Mouse (Mus musculus) kidney, adult 2 months (tissue): ENCODE data around the gene Galnt7. TPM values are rescaled to one million over a fixed set of nuclear protein-coding genes. Genes with fewer than 3 reads are reported as not detected.

Source experiments
- DNase-seq: peaks from one replicate; pipeline ENCODE4 v3.0.0; 2021
- H3K27ac ChIP-seq: fragments of 200-500 bp; 2 replicates; pipeline ENCODE4 v1.5.1; 2012; ENCODE audit warnings: low read depth, low read length, control low read depth, inconsistent platforms; ENCODE audit not compliant: insufficient read depth
- H3K27me3 ChIP-seq: fragments of 200-500 bp; replicated peaks from 2 replicates; pipeline ENCODE4 v1.6.1; 2012; ENCODE audit warnings: mild to moderate bottlenecking, moderate library complexity, low read length, inconsistent platforms; ENCODE audit not compliant: control insufficient read depth, insufficient read depth
- H3K36me3 ChIP-seq: fragments of 200-500 bp; 2 replicates; pipeline ENCODE4 v1.6.1; 2012; ENCODE audit warnings: mild to moderate bottlenecking, moderate library complexity, low read length, inconsistent platforms; ENCODE audit not compliant: control insufficient read depth, insufficient read depth
- H3K4me1 ChIP-seq: fragments of 200-500 bp; 2 replicates; pipeline ENCODE4 v1.6.1; 2011; ENCODE audit warnings: low read length; ENCODE audit not compliant: control insufficient read depth, insufficient read depth
- H3K4me3 ChIP-seq: fragments of 200-500 bp; 2 replicates; pipeline ENCODE4 v1.5.1; 2011; ENCODE audit warnings: mild to moderate bottlenecking, low read depth, low read length, control low read depth; ENCODE audit not compliant: insufficient read depth
- CTCF ChIP-seq: fragments of 200-500 bp; conservative IDR thresholded peaks from 2 replicates; pipeline ENCODE4 v1.5.1; 2011; ENCODE audit warnings: low read depth, mild to moderate bottlenecking, control low read depth, low read length, moderate library complexity, mixed read lengths; ENCODE audit not compliant: insufficient read depth, insufficient read length
- POLR2A ChIP-seq: fragments of 200-500 bp; IDR thresholded peaks from one replicate; pipeline ENCODE4 v1.6.1; 2011; ENCODE audit warnings: low read depth, low read length, control low read depth
- WGBS: fragments of 180-500 bp; shearing (Covaris S2); methylation state at CpG from one replicate; pipeline ENCODE4 v1.1.7; 2018; 5-methylcytosine and 5-hydroxymethylcytosine counted together
- polyA plus RNA-seq: library from polyadenylated mRNA; depleted of rRNA; stranded (reverse); fragments of >200 nt; gene quantifications from 2 replicates; pipeline ENCODE4 v1.2.3, GENCODE M21; 2012

The Galnt7 gene
- polyA plus RNA-seq, 1 experiment: 2.7 TPM

DNA sequence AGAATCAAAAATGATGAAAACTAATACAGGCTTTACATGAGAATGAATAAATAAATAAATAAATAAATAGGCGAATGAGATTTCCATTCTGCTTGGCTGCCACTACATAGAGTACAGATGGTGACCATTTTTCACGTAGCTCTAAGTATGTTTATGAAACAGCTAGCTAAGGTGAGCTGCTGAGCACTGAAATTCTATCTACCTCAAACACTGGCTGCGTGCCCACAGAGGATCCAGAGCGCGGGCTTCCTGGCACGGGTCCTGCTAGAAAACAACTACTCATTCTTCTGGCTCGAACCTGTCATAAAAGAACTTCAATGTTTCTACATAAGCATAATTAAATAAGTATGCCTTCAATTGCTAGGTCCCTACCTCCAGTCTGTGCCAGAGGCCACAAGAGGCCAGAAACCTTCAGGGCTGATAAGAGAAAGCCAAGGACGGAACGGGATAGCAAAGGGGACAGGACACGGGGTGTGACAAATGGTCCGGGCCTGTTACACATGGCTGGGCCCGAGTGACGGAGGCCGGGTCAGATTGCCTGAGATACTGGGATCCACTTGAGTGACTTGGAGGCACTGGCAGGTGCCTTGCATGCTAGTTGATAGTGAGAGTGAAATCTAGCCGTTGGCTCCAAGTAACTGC is 37.7 kb downstream of the Galnt7 start:
- Histone ChIP-seq H3K36me3 (no peaks in the 10 kb centered on the region), H3K27me3 (no peaks in the 10 kb centered on the region), H3K27ac (no peak overlapping the region), H3K4me3 (no peak overlapping the region), H3K4me1 (peaks cover 2% of the 10 kb centered on the region; the same call in 1 of the 2 replicates)
- peak; percentile 70 for DNase-seq
- no peak for TF ChIP-seq POLR2A
- TF ChIP-seq CTCF: no peak
- WGBS: 24% methylated on average over 15 of the region's 15 CpGs

DNA sequence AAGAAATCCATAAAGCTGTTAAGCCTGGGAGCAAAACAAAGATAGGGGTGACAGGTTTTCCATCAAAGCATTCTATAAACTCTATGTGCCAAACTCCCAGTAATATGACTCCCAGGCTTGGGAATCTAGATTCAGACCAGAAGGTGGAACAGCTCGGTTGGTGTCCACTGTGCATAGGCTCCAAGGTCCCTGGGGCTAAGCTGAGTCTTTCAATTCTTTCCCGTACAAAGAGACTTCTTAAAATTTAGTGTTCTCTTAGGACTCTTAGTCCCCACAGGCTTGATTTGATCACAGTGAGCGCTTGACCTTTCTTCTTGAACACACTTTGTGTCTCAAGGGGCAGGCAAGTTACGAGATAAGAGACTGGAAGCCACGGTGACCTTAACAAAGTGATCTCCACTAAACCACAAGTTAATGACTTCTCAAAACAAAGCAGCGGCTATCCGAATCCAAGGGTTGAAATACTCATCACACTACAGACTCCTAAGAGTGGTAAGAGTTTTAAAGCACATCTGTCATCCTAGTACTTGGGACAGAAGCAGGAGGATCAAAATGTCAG is 41.3 kb downstream of the Galnt7 start:
- WGBS: 49% methylated on average over 7 of the region's 7 CpGs
- no peak overlapping the region for H3K4me3 ChIP-seq
- H3K27ac ChIP-seq: no peak overlapping the region
- no peaks in the 10 kb centered on the region for H3K36me3 ChIP-seq
- H3K27me3 ChIP-seq: no peaks in the 10 kb centered on the region
- TF ChIP-seq POLR2A (no peak), CTCF (no peak)
- DNase-seq: peak; percentile 46
- H3K4me1 ChIP-seq: peaks cover 2% of the 10 kb centered on the region; the same call in 1 of the 2 replicates

DNA sequence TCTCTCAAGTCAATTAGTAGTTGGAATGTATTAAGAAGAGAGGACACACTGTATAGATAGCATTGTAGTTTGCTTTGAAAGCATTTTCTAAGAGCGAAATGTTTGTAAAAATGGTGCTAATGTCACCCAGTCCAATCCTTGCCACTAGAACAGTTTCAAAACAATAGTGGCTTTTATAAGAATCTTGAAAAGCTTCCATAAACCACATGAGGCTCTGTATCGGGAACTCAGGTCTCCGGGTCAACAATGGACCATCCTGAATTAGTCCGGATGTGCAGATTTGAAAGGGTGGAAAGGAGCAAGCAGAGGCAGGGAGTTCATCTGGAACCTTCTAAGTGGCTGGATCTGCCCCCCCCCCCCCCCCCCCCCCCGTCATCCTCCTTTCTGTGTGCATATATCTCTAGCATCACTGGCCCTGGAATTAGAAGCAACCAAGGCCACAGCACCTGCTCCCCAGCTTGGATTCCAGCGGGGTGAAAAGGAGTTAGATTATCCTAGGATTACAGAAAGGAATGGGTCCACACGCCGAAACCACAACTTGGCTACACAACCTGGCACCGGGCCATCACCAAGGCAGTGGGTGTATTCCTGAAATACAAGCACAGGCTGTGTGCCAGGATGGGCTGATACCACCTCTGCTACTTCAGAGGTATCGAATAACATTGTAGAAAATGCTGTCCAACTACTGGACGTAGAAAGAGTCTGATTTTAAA is 42.0 kb downstream of the Galnt7 start:
- WGBS: 48% methylated on average over 11 of the region's 11 CpGs
- TF ChIP-seq CTCF (no peak), POLR2A (no peak)
- H3K27ac ChIP-seq: no peak overlapping the region
- H3K4me3 ChIP-seq: no peak overlapping the region
- no peaks in the 10 kb centered on the region for H3K27me3 ChIP-seq
- H3K4me1 ChIP-seq: peaks cover under 1% of the 10 kb centered on the region; the same call in 1 of the 2 replicates
- peak; percentile 36 for DNase-seq
- no peaks in the 10 kb centered on the region for H3K36me3 ChIP-seq

DNA sequence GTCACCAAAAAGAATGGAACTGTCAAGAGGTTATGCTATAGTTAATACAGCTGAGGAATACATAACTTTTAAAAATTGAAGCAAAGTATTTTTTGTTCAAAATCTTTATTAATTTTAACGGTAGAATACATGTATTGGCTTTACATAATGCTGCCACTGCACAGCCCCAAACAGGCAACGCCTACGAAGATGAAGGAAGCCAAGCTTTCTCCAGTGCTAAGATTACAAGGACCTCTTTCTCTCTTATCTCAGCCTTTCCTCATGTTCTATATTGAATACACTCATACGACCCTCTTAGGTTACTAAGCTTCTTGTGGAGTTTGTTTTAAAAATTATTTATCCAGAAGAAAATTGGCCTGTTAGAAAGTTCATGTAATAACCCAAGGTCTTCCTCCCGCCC is 50.3 kb downstream of the Galnt7 start:
- no peak for DNase-seq
- no peak overlapping the region for H3K4me3 ChIP-seq
- no peaks in the 10 kb centered on the region for H3K36me3 ChIP-seq
- H3K27me3 ChIP-seq: no peaks in the 10 kb centered on the region
- WGBS: 84% methylated on average over 5 of the region's 5 CpGs
- TF ChIP-seq POLR2A (no peak), CTCF (no peak)
- H3K27ac ChIP-seq: no peak overlapping the region
- H3K4me1 ChIP-seq: no peaks in the 10 kb centered on the region

DNA sequence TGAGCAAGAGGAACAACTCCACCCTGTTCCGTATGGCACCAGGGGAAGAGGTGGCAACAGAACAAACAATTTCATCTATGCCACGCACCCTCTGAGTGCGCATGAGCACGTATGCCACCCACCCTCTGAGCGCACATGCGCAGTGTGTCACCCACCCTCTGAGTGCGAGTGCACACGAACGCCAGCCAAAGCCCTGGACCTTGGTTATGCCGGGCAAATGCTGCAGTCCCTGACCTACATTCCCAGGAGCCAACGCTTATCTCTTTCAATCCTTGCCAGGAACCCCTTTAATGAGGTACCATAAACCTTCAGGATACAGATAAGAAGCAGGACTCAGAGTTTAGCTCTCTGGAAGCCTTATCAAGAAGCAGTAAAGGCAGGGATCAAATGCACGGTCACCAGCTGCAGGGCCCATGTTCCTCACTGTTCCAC is 50.8 kb downstream of the Galnt7 start:
- Histone ChIP-seq H3K27me3 (no peaks in the 10 kb centered on the region), H3K4me1 (peaks cover 2% of the 10 kb centered on the region; the same call in 1 of the 2 replicates), H3K36me3 (no peaks in the 10 kb centered on the region), H3K27ac (no peak overlapping the region), H3K4me3 (no peak overlapping the region)
- DNase-seq: no peak
- WGBS: 88% methylated on average over 12 of the region's 12 CpGs
- TF ChIP-seq CTCF (no peak), POLR2A (no peak)

DNA sequence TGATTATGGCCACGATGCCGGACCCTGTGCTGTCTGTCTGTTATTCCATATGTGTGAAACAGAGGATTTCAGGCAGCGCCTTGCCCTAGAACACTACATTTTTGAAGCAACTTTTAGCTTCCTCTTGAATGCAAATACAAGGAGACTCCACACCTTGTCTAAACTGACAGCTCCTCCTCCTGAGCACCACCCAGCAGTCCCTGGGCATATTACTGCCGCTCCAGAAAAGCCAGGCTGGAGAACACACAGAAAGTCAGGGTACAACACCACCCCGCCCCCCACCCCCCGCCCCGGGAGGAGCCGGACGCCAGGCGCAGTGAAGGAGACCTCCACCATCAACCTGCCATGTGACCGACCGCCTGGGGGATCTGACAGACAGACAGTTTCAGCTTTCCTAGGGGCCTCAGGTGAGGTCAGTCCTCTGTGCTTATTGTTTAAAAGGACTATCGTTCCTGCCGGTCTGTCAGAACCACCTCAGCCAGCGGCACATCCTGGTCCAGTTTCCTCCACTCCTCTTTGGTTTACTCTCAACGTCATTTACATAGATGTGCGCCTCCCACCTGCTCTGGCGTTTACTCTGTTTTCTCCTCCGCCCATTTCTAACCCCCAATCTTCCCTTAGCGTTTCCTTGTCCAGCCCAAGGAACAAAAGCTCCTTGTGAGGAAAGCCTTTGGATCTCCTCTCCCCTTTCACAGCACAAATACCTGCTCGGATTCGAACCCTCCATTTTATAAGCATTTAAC is 52.8 kb downstream of the Galnt7 start:
- Histone ChIP-seq H3K27me3 (no peaks in the 10 kb centered on the region), H3K27ac (no peak overlapping the region), H3K4me1 (peaks cover 5% of the 10 kb centered on the region; the same call in 1 of the 2 replicates), H3K4me3 (no peak overlapping the region), H3K36me3 (no peaks in the 10 kb centered on the region)
- 32% methylated on average over 22 of the region's 22 CpGs for WGBS
- DNase-seq: no peak
- no peak for TF ChIP-seq CTCF
- TF ChIP-seq POLR2A: no peak
